Mouse (Mus musculus): Measurements from ENCODE around the gene Gm8180. TPM values are rescaled to one million over a fixed set of nuclear protein-coding genes. Genes with fewer than 3 reads are reported as not detected.

Gene Gm8180
- polyA plus RNA-seq (2012; rRNA removed), result not detected in 2 replicates

DNA sequence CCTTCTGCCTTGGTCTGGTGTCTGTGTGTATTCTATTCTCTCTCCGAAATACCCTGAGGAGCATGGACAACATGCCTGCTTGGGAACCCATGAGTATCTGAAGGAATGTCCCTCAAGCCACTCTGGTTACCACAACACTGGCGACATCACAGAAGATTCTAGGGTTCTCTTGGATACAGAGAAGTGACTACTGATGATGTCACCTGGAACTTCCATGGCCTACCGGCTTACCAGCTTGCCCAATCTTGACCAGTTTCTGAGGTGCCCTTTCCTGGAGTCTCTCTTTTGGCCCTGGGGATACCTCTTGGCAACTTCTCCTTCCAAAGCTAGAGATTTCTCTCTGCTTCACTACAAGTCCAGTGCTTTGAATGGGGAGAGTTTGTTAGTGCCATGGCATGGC lies at the start of gene Gm8180:
Gene Gm8180 (minus strand): TSS at position 101 of the 400 bp plus-strand sequence.

DNA sequence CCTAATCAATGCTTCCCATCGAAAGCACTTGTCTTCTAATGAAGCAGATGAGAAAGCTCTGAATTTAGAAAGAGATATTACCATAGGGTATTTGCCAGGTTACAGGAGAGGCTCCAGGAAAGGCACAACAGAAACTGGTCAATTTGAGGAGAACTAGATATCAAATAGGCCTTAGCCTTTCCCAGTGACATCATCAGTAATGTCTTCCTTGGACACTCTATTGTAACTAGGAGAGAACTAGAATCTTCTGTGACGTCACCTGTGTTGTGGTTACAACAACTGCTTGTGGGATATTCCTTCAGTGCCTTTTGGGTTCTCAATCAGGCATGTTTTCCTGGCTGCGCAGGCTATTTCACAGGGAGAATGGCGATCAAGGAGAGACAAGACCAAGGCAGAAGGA lies 37.0 kb downstream of the Gm8180 start, which contains the start of gene Gm6526:
Gene Gm6526 (plus strand): TSS at position 301 of the 400 bp plus-strand sequence.

Other genes starting within 250 kb of the Gm8180 start
- gene Gm5799, start 241.2 kb downstream of the Gm8180 start, polyA plus RNA-seq (2012; rRNA removed), result not detected in 2 replicates
- gene Gm17654, start 205.6 kb downstream of the Gm8180 start, polyA plus RNA-seq (2012; rRNA removed), result not detected in 2 replicates
- not detected in 2 replicates for gene Gm10375, start 176.7 kb downstream of the Gm8180 start, polyA plus RNA-seq (2012; rRNA removed)
- gene Gm8165, start 107.5 kb downstream of the Gm8180 start, polyA plus RNA-seq (2012; rRNA removed), result not detected in 2 replicates
- 0.66 and 1.0 TPM in 2 replicates for gene Gm7324, start 86.9 kb downstream of the Gm8180 start, polyA plus RNA-seq (2012; rRNA removed)
- gene Gm16506, start 57.3 kb downstream of the Gm8180 start, polyA plus RNA-seq (2012; rRNA removed), result not detected in 2 replicates
- gene Gm6526, start 36.9 kb downstream of the Gm8180 start, polyA plus RNA-seq (2012; rRNA removed), result not detected in 2 replicates
- gene Ear1, start 90.8 kb upstream of the Gm8180 start, polyA plus RNA-seq (2012; rRNA removed), result not detected in 2 replicates
- not detected in 2 replicates for gene Ear10, start 138.8 kb upstream of the Gm8180 start, polyA plus RNA-seq (2012; rRNA removed)
- gene Gm8113, start 140.6 kb upstream of the Gm8180 start, polyA plus RNA-seq (2012; rRNA removed), result 5.9 TPM in 2 replicates
- not detected in 2 replicates for gene Ang5, start 172.3 kb upstream of the Gm8180 start, polyA plus RNA-seq (2012; rRNA removed)
- not detected in 2 replicates for gene Ang6, start 217.5 kb upstream of the Gm8180 start, polyA plus RNA-seq (2012; rRNA removed)

Data from central nervous system, embryonic 18 days (tissue).